Mouse (Mus musculus): ENCODE measurements around the gene Sdk2. TPM values are rescaled to one million over a fixed set of nuclear protein-coding genes. Genes with fewer than 3 reads are reported as not detected.

Sdk2 gene
- polyA plus RNA-seq, 1 experiment from 2014 or later, result 3.5 TPM

DNA sequence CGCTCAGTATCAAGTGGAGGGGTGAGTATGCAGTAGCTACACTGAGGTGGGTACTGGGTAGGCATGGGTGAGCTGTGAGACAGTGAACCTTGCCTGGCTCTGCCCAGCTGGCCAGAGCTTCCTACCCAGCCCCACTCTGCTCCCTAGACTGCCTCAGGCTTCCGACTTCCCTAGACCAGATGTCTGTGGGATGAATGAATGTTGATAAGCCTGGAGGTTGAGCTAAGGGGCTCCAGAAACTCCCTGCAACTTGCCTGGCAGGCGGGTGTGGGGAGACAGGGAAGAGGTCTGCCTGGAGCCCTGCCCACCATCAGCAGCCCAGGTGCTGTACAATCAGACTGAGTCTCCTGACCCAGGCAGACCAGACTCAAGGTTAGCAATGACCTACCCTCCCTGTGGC is 139.0 kb downstream of the Sdk2 start:
- H3K9me3 ChIP-seq (ENCODE audit: low read depth, low read length), result no peaks in the 10 kb centered on the region
- H3K4me2 ChIP-seq, result no peak overlapping the region
- H3K4me1 ChIP-seq (ENCODE audit: insufficient read depth), result no peaks in the 10 kb centered on the region
- no peaks in the 10 kb centered on the region for H3K27me3 ChIP-seq (ENCODE audit: insufficient read depth, low read length)
- H3K9ac ChIP-seq, result no peak overlapping the region
- ATAC-seq (ENCODE audit: insufficient read depth) (no peak), DNase-seq (no peak)
- WGBS, result 65% methylated on average over 3 of the region's 3 CpGs
- no peak overlapping the region for H3K4me3 ChIP-seq (ENCODE audit: low read depth, low read length)
- no peak overlapping the region for H3K27ac ChIP-seq (ENCODE audit: low read depth)
- TF ChIP-seq CTCF (IDR thresholded peaks at IDR 0.05; ENCODE audit: low read depth), result no peak
- H3K36me3 ChIP-seq (ENCODE audit: insufficient read depth), result no peaks in the 10 kb centered on the region

DNA sequence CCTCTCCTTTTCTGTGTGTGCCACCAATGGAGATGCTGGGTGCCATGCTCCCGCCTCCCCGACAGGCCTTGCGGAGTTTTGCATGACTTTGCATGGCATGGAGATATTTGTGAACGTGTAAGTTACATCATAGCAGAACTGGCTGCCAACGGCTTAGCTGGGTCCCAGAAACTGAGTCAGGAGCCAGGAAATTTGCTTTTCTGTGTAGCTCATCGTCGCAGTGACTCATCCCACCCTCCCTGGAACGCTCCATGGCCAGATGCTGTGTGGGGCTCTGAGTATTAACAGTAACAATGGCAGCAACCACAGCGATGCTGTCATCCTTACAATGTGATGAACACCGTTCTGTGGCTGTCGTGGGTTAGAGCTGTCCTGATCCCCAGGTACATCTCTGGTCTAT is 139.6 kb downstream of the Sdk2 start:
- no peak overlapping the region for H3K9ac ChIP-seq
- no peaks in the 10 kb centered on the region for H3K4me1 ChIP-seq (ENCODE audit: insufficient read depth)
- no peak for DNase-seq
- ATAC-seq (ENCODE audit: insufficient read depth), result no peak
- no peaks in the 10 kb centered on the region for H3K27me3 ChIP-seq (ENCODE audit: insufficient read depth, low read length)
- no peaks in the 10 kb centered on the region for H3K9me3 ChIP-seq (ENCODE audit: low read depth, low read length)
- no peak overlapping the region for H3K27ac ChIP-seq (ENCODE audit: low read depth)
- 85% methylated on average over 11 of the region's 11 CpGs for WGBS
- no peaks in the 10 kb centered on the region for H3K36me3 ChIP-seq (ENCODE audit: insufficient read depth)
- H3K4me3 ChIP-seq (ENCODE audit: low read depth, low read length), result no peak overlapping the region
- H3K4me2 ChIP-seq, result no peak overlapping the region
- no peak for TF ChIP-seq CTCF (IDR thresholded peaks at IDR 0.05; ENCODE audit: low read depth)

DNA sequence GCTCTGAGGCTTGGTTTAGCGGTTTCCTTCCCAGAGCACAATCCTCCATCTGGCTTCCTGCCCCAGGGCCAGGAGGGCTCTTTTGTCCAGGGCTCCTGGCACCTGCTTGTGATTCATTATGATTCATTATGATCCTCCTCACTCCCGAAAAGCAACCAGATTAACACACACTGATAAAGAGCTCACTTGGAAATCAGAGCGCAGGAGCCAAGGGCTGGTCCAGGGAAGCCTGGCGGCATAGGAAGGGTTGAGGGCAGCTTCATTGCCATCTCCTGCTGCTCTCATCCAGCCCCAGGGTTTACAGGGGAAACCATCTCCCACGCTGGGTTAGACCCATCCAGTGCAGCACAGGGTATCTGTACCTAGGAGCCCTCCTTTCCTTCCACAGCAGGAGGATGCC is 143.7 kb downstream of the Sdk2 start:
- Histone ChIP-seq H3K9ac (no peak overlapping the region), H3K4me3 (ENCODE audit: low read depth, low read length) (no peak overlapping the region), H3K4me2 (no peak overlapping the region), H3K9me3 (ENCODE audit: low read depth, low read length) (no peaks in the 10 kb centered on the region), H3K27me3 (ENCODE audit: insufficient read depth, low read length) (no peaks in the 10 kb centered on the region), H3K4me1 (ENCODE audit: insufficient read depth) (no peaks in the 10 kb centered on the region), H3K36me3 (ENCODE audit: insufficient read depth) (no peaks in the 10 kb centered on the region), H3K27ac (ENCODE audit: low read depth) (no peak overlapping the region)
- no peak for DNase-seq
- TF ChIP-seq CTCF (IDR thresholded peaks at IDR 0.05; ENCODE audit: low read depth), result no peak
- WGBS, result 62% methylated on average over 5 of the region's 5 CpGs
- no peak for ATAC-seq (ENCODE audit: insufficient read depth)

DNA sequence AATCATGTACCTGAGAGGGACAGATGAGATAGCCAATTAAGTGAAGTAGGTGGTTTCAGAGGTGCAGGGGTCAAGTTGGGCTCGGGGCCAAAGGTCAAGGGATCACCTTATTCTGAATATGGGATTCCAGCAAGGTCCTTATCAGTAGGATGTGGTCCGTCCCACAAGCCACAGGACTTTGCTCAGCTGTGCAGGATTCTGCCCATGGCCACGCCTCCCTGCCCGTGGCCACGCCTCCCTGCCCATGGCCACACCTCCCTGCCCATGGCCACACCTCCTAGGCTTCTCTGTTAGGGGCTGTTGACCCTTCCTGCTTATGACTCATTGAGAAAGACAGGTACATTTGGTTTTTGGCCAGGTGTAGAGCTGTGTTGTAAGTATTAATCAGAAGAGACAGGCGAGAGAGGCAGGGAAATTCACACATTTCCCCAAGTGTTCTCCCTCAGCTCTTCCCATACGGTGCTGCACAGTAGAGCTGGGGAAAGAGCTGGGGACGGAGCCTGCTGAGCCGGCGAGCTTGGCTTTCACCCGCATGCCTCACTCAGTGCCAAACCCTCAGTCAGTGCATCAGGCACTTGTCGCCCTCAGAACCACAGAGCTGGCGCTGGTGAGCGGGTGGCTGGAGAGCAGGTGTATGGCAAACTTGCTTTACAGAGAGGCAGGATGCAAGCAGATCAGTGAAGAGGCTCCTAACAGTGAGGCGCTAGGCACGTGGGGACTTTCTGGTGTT is 163.6 kb downstream of the Sdk2 start:
- DNase-seq (no peak), ATAC-seq (ENCODE audit: insufficient read depth) (no peak)
- Histone ChIP-seq H3K36me3 (ENCODE audit: insufficient read depth) (no peaks in the 10 kb centered on the region), H3K4me2 (no peak overlapping the region), H3K4me1 (ENCODE audit: insufficient read depth) (no peaks in the 10 kb centered on the region), H3K9me3 (ENCODE audit: low read depth, low read length) (no peaks in the 10 kb centered on the region), H3K27ac (ENCODE audit: low read depth) (no peak overlapping the region), H3K4me3 (ENCODE audit: low read depth, low read length) (no peak overlapping the region), H3K27me3 (ENCODE audit: insufficient read depth, low read length) (no peaks in the 10 kb centered on the region), H3K9ac (no peak overlapping the region)
- TF ChIP-seq CTCF (IDR thresholded peaks at IDR 0.05; ENCODE audit: low read depth), result no peak
- 72% methylated on average over 16 of the region's 16 CpGs for WGBS

DNA sequence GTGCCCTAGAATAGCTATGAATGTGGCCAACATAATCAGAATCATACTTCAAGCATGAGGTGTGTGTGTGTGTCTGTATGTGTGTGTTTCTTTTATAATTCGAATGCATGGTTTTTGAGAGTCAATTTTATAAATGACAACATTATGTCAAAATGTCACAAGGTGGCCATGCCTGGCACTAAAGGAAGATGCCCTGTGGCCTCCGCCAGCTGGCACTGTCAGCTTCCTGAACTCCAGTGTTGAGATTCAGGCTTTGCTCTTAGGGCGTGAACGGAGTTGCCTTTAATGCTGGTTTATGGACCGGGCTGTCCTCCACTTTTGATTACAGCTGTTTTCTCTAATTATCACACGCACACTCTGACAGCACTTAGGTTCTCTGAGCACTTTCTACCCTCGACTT is 164.9 kb downstream of the Sdk2 start:
- TF ChIP-seq CTCF (IDR thresholded peaks at IDR 0.05; ENCODE audit: low read depth), result no peak
- no peak overlapping the region for H3K9ac ChIP-seq
- H3K27ac ChIP-seq (ENCODE audit: low read depth), result no peak overlapping the region
- WGBS, result 83% methylated on average over 7 of the region's 7 CpGs
- no peaks in the 10 kb centered on the region for H3K36me3 ChIP-seq (ENCODE audit: insufficient read depth)
- H3K9me3 ChIP-seq (ENCODE audit: low read depth, low read length), result no peaks in the 10 kb centered on the region
- no peaks in the 10 kb centered on the region for H3K27me3 ChIP-seq (ENCODE audit: insufficient read depth, low read length)
- DNase-seq (no peak), ATAC-seq (ENCODE audit: insufficient read depth) (no peak)
- H3K4me1 ChIP-seq (ENCODE audit: insufficient read depth), result no peaks in the 10 kb centered on the region
- H3K4me3 ChIP-seq (ENCODE audit: low read depth, low read length), result no peak overlapping the region
- no peak overlapping the region for H3K4me2 ChIP-seq

DNA sequence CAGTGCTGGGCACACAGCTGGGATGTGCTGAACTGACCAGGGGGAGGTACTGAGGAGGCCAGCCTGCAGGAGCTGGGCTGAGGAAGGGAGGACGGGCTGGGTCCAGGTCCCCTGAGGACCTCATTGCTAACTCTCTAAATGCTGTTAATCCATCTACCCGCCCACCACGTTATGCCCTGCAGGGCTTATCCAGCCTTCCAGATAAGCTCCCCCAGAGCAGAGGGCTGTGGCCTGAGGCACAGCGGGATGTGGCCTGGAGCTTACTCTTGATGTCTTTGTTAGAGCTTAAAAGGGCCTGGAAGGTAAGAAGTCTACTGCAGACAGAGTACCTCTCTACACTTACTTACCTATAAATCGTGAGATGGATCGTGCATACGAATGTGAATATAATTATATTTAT is 168.2 kb downstream of the Sdk2 start:
- TF ChIP-seq CTCF (IDR thresholded peaks at IDR 0.05; ENCODE audit: low read depth), result no peak
- Histone ChIP-seq H3K4me3 (ENCODE audit: low read depth, low read length) (no peak overlapping the region), H3K9ac (no peak overlapping the region), H3K36me3 (ENCODE audit: insufficient read depth) (no peaks in the 10 kb centered on the region), H3K4me1 (ENCODE audit: insufficient read depth) (no peaks in the 10 kb centered on the region), H3K4me2 (no peak overlapping the region), H3K27me3 (ENCODE audit: insufficient read depth, low read length) (no peaks in the 10 kb centered on the region), H3K27ac (ENCODE audit: low read depth) (no peak overlapping the region), H3K9me3 (ENCODE audit: low read depth, low read length) (no peaks in the 10 kb centered on the region)
- DNase-seq (no peak), ATAC-seq (ENCODE audit: insufficient read depth) (no peak)
- 62% methylated on average over 7 of the region's 7 CpGs for WGBS

DNA sequence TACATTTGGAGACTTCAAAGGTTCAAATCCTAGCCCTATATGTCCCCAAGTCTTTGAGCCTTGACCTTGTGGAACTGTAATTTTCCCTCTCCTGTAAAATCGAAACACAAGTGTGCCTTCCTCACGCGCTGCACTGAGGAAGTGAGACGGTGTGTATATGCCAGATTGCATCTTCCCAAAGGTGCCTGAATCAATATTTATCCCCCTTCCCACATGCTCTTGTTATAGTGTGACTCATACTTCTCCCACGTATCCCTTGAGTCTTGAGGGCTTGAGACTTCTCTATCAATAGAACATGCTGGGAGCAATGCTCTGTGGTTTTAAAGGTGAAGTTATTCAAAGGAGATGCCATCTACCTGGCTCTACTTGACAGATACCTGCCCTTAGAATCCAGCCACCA is 170.8 kb downstream of the Sdk2 start:
- Histone ChIP-seq H3K4me2 (no peak overlapping the region), H3K4me3 (ENCODE audit: low read depth, low read length) (no peak overlapping the region), H3K36me3 (ENCODE audit: insufficient read depth) (no peaks in the 10 kb centered on the region), H3K9ac (no peak overlapping the region), H3K4me1 (ENCODE audit: insufficient read depth) (no peaks in the 10 kb centered on the region), H3K27me3 (ENCODE audit: insufficient read depth, low read length) (no peaks in the 10 kb centered on the region), H3K9me3 (ENCODE audit: low read depth, low read length) (no peaks in the 10 kb centered on the region), H3K27ac (ENCODE audit: low read depth) (no peak overlapping the region)
- WGBS, result 82% methylated on average over 5 of the region's 5 CpGs
- TF ChIP-seq CTCF (IDR thresholded peaks at IDR 0.05; ENCODE audit: low read depth), result no peak
- ATAC-seq (ENCODE audit: insufficient read depth) (no peak), DNase-seq (no peak)
